Mouse (Mus musculus): ENCODE results near the gene F11.

- TF ChIP-seq CTCF (IDR thresholded peaks at IDR 0.05; ENCODE audit: low read depth, low read length) (no peak), POLR2AphosphoS5 (IDR thresholded peaks at IDR 0.05; ENCODE audit: insufficient replicate concordance, low read depth, low read length) (no peak), GATA1 (IDR thresholded peaks at IDR 0.05; ENCODE audit: borderline replicate concordance, low read length) (no peak), TAL1 (conservative IDR thresholded peaks at IDR 0.05; ENCODE audit: low read depth, low read length) (no peak)
Measured at GRCm38 (mm10) chr8:45201605-45202004, 60.2 kb downstream of the F11 start.
